Mouse (Mus musculus) left cerebral cortex, adult 18-20 months (tissue): ENCODE measurements around the gene Ppp2r5b. TPM values are rescaled to one million over a fixed set of nuclear protein-coding genes. Genes with fewer than 3 reads are reported as not detected.

Experiments used
- DNase-seq, 2 experiments: peaks; one replicate each; pipeline ENCODE4 v3.0.0; 2021 to 2022; ENCODE audit warnings: low spot score in 2 of 2, mixed read lengths in 1 of 2
- long read RNA-seq, 2 experiments: library from polyadenylated mRNA; stranded (forward); transcript quantifications; one replicate each; pipeline ENCODE4 v2.0.0; 2021
- total RNA-seq, 2 experiments: library from RNA; stranded (reverse); gene quantifications; 2 replicates each; pipeline ENCODE4 v1.2.3; 2021

The Ppp2r5b gene
- 100 to 1,000 TPM; 152 to 158 TPM for total RNA-seq
- long read RNA-seq, experiment 1, transcript Ppp2r5b-201 (14 exons, 2,742 nt) = major isoform, 212 of 288 reads
- long read RNA-seq, experiment 1, partial matches to known transcripts = 23 of 288 reads
- long read RNA-seq, experiment 1, other reads (novel, unspliced or antisense) = 51 of 288 reads
- long read RNA-seq, experiment 2, transcript Ppp2r5b-201 (14 exons, 2,742 nt) = major isoform, 138 of 193 reads
- long read RNA-seq, experiment 2, partial matches to known transcripts = 24 of 193 reads
- long read RNA-seq, experiment 2, other reads (novel, unspliced or antisense) = 31 of 193 reads

DNA sequence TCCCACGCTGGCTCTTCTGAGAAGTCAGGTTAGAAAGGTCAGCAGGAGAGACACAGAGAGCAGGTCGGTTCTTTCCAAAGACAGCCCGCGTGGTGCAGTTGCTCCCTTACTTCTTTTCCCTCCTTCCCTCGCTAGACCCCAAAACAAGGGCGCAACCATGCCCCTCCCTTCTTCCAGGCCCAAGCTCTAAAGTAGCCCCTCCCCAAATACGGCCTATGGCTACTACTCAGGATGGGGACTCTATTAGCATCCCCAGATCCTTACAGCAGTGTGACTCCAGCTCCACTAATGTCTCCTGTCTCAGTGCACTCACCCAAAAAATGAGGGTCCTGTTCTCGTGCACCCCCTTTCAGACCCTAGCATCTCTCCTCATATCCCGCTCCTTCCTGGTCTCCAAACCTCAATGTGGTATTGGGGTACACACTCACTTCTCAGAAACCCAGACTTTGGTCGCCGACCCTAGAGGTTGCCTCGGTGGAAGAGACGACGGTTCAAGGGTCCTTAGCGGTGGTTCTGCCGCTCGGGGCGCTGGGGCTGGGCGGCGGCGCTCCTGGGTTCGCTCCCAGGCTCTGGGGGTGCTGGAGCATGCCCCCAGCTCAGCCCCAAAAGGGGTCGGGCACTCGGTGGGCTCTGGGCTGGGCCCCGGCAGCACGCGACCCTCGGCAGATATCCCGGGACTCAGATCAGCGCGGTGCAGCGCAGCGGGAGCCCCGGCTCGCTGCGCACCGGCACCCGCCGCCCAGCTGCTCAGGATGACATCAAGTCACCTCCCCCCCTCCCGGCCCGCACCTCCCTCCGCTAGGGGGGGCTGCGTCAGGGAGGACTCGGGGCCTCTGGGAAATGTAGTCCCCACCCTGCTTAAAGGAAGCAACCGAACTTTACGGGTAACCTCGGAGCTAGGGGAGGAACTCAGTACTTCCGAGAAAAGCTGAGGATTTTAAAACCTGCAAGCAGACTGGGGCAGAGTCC lies at the start of gene Ppp2r5b:
TSS of gene Ppp2r5b (minus strand) at position 789 of the 969 bp plus-strand sequence.
- DNase-seq = peak; percentile 93

DNA sequence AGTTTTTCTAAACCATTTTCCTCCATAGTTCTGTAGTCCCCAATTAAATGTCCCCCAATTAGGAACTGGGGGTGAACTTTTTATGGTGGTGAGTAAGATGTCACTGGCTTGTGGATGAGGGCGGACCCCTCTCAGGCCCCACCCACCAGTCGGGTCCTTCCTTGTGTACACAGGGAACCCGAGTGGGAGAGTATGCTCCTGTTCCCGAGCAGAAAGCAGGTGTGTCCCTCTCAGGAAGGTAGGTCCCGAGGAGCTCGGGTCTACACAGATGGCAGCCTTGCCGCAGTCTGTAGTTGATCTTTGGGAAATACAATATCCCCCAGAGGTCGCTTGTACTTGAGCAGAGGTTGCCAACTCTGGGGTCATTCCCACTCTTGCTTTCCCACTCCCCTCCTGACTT lies 49.6 kb upstream of the Ppp2r5b start:
- DNase-seq = no peak

DNA sequence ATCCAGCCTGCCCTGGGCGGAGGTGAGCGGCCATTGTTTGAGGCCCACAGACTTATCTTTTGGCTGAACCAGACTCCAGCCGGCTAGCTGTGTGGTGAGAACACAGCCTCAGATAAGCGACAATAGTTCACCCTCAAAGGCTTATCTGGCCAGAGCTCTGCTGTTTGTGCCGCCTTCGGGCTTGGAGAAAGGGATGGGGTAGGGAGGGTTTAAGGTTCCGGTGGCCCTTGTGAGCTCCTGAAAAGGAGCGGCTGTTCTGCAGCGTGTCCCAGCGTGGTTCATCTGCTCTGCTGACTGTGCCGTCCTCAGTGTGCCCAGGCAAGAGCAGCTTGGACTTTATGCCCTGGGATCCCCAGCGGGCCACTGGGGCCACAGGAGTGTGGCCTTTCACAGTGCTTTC lies 48.8 kb upstream of the Ppp2r5b start:
- DNase-seq = no peak

DNA sequence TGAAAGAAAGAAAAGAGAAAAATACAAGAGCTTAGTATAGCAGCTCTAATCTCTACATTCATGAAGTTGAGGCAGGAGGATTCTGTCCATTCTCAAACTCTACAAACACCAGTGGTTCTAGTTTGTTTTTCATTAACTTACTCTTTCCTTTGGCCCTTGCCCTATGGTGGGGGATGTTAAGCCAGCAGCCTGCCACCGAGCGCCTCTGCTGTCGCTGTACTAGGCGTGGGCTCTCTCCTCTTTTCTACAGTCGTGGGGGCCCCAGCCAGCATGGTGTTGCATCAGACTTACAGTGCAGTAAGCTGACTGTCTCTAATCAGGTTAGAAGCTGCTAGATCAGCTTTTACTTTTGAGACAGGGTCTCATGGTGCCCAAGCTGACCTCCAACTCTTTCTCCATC lies 47.3 kb upstream of the Ppp2r5b start:
- DNase-seq = no peak

DNA sequence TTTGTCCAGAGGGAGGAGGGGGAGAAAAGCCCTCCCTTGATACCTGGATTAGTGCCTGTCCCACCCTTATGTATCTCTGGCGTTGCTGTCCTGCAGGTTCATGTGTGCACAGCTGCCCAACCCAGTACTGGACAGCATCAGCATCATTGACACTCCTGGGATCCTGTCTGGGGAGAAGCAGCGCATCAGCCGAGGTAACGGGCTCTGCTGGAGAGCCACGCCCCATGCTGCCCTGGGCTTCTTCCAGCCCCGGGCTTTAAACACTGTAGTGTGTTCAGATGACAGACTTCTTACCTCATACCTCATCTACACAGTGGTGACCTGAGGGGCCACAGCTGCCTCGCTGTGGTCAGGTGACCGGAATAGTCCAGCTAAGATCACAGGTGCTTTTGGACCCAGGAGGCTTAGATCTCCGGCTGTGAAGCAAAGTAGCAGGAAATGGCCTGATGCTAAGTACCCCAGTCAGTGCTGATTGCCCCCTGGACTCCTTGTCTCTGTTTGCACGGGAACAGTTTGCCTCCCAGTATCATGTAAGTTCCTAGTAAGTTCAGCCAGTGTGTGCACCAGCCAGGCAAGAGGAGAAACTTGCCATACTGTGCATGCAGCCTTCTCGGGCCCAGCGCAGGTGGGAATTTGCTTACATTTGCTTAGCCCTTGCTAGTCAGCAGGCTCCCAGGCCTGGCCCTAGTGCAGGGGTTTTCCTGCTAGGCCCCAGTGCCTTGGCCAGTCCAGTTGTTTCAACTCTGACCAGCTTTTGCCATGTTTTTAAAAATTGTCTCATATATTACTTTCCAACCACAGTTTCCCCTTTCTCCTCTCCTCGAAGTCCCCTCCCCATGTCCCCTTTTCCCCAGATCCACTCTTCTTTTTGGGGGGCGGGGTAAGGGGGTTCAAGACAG lies 45.7 kb upstream of the Ppp2r5b start:
- DNase-seq = no peak

DNA sequence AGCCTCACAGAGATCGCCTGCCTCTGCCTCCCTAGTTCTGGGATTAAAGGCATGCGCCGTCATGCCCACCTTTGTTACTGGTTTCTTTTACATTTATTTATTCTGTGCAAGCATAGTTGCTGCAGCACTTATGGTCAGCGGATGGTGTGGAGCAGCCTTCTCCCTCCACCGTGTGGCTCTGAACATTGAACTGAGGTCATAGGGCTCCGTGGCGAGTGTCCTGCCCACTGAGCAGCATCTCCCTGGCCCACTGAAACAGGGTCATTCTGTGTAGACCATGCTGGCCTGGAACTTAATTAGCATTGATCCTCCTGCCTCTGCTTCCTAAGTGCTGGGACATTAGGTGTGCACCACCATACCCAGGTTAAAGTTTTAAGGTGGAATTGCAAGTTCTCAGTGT lies 44.9 kb upstream of the Ppp2r5b start:
- no peak for DNase-seq

DNA sequence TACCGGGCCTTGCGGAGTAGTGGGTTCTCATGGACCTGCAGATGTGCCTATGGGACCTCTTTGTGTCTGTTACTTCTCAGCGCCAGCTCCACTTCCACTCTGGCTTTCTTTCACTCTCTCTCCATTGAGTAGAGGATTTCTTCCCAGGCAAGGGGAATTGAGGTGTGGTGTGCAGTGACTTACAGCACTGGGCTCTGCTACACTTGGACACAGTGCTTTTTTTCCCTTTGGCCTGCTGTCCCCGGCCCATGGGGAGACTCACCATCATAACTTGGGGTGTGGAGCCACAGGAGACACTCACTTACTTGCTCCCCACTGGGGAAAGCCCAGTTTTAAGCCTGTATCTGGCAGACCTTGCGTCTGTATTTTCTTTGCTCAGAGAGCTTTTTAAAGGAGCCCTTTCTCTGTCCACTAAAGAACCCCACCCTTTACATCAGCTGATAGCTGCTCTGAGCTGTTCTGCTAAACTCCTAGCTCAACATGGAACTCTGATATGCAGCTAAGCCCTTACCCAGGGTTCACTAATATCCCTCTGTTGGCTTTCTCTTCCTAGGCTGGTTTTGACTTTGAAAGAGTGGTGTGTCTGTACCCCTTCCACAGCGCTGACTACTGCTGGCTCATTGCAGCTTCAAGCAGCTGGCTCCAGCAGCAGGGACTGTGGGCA lies 43.9 kb upstream of the Ppp2r5b start:
- DNase-seq = no peak

DNA sequence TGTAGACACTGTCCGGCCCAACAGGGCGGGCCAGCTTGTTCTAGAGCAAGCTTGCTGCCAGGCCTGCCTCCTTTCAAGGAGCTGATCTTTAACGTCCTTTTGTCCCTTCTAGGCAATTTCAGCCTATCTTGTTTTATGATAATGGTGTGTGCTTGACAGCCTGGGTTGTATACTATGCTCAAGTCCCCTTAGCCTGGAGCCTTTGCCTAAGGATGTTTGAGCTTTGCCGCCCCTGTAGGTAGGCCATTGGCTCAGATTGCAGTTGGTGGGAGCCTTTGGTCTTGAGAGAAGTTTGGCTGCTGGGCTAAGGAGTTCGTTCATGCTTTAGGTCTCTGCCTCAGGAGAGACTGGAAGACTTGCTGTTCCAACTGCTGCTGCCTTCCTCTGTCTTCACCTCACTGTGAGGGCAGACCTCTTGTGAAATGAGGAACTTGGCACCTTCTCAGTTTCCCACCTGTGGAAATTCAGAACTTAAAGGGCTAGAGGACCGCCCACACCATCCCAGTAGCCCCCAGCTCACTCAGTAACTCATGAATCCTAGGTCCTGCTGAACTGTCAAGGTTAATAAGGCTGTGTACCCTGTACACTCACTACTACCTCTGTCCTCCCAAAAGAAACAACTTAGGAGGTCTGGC lies 42.9 kb upstream of the Ppp2r5b start:
- no peak for DNase-seq

DNA sequence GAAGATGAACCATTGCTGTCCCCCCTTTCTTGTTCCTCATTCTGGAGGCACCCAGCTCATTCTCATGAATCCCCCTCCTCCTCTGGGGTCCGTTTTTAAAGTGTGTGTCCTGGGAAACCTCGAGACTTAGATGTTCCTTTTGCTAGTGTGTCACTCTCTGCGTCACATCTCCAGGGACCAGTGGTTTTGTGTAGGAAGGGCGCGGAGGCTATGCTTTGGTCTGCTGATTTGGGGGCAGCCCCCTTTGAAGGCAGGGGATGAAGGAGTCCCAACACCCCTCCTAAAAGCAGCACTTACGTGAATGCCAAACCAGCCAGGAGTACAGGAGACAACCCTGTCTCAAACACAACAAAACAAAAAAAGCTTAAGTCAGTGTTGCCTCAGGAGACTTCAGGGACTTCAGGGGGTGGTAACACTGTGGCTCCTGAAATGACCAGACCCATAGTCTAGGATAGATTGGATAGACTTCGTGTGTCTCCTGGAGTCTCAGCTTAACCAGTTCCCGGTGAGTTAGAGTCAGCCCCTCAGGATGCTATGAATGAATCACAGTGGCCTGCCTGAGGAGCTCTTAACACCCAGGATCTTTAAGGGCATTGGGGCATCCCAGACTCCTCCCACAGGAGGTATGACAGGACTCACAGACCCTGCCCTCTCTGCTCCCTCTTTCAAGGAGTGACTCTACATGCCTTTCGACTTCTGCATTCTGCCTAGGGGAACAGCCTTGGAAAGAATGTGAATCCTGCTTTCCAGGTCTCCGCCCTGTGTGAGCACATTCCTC lies 42.2 kb upstream of the Ppp2r5b start:
- DNase-seq = no peak

DNA sequence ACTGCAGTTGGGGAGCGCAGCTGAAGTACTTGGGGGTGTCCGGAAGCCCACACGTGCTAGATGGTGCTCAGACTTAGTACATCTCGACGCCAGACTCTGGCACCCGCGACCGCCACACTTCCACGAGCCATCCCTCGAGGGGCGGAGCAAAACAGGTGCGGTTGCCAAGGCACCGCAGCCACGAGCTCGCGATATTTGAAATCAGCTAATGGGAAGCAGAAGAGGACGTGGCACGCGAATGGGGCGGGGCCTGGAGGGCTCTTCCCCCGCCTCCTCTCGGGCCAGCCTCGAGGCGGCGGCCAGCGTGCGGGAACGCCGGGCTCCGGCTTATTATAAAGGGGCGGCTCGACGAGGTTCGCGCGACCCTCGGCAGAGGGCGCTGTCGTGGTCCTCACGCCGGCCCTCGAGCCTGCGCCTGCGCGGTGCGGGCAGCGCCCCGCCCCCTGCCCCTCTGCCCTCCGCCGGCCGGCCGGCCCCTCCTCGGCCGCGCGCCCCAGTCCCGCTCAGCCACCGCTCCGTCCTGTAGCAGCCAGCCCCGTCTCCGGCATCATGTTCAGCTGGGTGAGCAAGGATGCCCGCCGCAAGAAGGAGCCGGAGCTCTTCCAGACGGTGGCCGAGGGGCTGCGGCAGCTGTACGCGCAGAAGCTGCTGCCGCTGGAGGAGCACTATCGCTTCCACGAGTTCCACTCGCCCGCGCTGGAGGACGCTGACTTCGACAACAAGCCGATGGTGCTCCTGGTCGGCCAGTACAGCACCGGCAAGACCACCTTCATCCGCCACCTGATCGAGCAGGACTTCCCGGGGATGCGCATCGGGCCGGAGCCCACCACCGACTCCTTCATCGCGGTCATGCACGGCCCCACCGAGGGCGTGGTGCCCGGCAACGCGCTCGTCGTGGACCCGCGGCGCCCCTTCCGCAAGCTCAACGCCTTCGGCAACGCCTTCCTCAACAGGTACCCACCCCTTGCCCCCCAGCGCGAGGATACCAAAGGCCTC lies 41.1 kb upstream of the Ppp2r5b start, which contains the start of gene Ehd1:
TSS of gene Ehd1 (plus strand) at position 300 of the 996 bp plus-strand sequence.
- DNase-seq = peak; percentile 89 to 95

DNA sequence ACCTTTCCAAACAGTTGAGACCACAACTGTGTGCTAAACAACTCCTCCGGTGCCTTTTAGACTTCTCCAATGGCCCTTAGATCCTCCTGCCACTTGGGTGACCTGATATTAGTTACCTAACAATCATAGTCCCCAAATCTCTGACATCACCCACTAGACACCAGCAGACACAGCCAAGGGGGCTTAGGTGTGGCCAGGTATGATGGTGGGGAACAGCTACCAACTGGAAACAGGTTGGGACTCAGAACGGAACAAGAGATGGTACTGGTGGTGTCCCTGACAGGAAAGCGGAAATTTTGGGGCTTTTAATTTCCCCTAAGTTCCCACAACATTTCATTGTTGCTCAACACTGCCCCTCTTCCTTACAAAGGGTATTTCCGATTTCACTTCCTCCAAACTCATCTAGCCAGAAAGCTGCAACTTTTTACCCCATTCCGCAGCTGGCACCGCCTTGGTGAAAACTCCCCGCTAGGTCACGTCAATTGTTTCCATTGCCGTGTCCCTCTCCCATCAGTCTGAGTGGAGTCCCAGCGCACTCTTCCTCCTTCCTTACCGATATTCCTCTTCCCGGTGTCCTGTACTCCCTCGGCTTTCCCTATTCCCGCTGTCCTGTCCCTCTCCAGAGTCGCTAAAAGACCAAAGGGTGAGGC lies 40.2 kb upstream of the Ppp2r5b start:
- DNase-seq = no peak

DNA sequence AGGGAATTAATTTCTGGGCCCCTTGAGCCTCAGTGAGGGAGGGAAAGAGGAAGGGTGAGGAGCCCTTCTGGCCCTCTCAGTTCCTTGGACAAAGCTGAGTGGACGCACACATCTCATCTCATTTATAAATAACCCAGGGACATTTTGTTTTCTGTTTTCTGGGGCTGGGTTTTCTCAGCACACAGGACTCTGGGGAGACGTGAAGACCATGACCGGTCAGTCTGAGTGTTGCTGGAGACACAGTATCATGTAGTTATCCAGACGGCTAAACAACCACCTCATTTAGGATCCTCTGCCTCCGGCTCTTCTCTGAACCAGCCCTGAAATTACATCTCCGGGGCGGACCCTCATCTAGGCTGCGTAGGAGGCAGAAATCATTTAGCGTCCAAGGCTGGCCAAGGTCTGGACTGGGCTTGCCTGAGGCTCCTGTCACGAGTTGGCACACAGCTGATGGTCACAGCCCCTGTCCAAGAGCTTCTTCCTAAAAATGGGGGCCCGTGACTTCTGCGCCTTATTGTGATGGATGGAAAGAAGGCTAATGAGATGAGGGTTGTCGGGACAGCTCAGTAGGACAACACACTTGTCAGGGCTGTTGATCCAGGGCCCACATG lies 38.4 kb upstream of the Ppp2r5b start:
- no peak for DNase-seq

DNA sequence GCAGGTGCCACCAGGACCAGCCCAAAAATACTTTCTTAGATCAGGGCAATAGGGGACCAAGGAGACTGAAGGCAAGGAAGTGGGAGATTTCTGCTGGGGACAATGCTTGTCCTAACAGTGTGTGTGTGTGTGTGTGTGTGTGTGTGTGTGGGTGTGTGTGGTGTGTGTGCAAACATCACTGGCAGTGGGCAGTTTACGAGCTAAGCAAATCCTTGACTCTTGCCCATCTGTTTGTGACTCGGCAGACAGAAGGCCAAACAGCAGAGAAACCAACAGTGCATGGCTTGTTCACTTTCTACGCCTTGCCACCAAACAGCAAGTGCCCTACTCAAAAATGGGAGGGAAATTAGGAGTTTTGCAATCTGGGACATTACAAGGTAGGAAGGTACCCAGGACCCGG lies 37.9 kb upstream of the Ppp2r5b start:
- no peak for DNase-seq

DNA sequence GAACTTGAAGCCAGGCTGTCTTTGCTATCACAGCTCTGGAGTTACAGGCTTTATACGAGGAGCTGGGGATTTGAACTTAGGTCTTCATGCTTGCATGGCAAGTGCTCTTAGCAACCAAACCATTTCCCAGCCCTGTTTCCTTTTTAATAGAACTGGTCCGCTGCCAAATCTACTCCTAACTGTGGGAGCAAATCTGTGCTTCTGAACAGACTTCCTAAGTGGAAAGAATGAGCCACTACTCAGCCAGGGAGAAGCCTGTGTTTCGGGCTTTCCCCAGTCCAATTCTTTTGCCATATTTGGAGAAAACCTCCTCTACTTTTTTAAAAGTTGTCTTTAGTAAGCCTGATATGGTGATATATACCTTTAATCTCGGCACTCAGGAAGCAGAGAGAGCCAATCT lies 37.1 kb upstream of the Ppp2r5b start:
- DNase-seq = peak in 1 of 2 experiments; percentile 42

DNA sequence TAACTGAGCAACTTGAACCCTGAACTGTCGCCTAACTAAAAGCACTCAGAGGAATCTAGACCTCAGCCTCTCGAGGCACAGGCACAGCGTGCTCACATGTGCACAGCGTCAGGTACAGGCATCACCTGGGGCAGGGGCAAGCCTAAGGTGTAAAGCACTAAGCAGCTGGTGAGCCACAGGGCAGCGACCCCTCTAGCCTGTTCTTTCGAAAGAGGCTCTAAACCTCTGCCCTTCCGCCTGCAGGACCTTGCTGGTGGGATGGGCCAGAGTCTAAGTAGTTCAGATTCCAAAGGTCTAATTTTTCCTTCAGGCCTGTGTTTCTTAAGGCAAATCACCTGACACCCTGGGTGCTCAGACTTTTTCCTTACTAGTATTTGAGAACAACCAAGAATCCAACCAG lies 36.4 kb upstream of the Ppp2r5b start:
- DNase-seq = no peak

DNA sequence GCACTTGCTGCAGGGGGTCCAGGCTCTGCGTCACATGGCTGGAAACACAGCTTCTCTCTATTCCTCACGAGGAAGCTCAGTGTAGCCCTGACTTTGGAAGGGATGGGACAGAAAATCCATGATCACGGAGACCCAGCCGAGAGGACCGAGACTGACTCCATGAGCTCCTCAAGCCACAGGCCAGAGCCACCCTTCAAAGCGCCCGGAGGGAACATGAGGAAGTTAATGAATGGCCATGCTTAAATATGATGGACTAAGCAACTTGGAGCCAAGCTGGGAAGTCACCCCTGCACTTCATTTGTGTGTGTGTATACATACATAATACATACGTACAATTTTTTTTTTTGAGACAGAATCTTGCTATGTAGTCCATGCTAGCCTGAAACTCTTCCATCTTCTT lies 35.5 kb upstream of the Ppp2r5b start:
- no peak for DNase-seq

DNA sequence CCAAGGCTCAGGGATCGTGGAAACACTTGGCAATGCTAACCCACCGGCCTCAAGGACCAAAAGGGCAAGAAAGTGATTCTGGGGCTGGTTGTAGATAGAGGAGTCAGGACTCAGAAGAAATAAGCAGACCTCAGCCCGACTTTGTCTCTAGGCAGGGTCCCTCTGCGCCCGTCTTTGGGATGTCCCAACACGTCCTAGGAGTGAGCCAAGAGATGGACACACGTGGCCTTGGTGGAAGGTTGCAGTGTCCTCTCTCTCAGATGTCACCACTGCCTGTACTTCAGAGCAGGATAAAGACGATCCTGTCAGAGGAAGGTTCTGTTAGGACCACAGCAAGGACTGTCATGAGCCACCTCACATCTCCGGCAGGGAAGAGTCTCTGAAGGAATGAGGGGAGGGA lies 35.0 kb upstream of the Ppp2r5b start:
- DNase-seq = no peak
